Mouse (Mus musculus) lung, embryonic 16.5 days (tissue): ENCODE results near the gene Lim2. TPM values are rescaled to one million over a fixed set of nuclear protein-coding genes. Genes with fewer than 3 reads are reported as not detected.
A peak's percentile ranks its signal among the peaks of the same experiment; 100 is the strongest.

Source experiments
- ATAC-seq: fragments of 200-750 bp; cut with Nextera tagmentation; 2 replicates; pipeline ENCODE4 v1.8.0; 2017; ENCODE audit warnings: low read depth, mild to moderate bottlenecking, moderate library complexity
- H3K27ac ChIP-seq: fragments of 300-500 bp; sonication (generic); 2 replicates; pipeline ENCODE4 v1.5.1; 2014; ENCODE audit warnings: mild to moderate bottlenecking, control low read depth, low read length
- H3K27me3 ChIP-seq: fragments of 300-500 bp; sonication (generic); 2 replicates; pipeline ENCODE4 v1.6.1; 2014; ENCODE audit warnings: low read depth, low read length, mixed read lengths; ENCODE audit not compliant: control insufficient read depth, insufficient read depth
- H3K36me3 ChIP-seq: fragments of 300-500 bp; sonication (generic); 2 replicates; pipeline ENCODE4 v1.6.1; 2014; ENCODE audit warnings: low read length; ENCODE audit not compliant: control insufficient read depth, insufficient read depth
- H3K4me1 ChIP-seq: fragments of 300-500 bp; sonication (generic); replicated peaks from 2 replicates; pipeline ENCODE4 v1.6.1; 2014; ENCODE audit warnings: low read length, mixed read lengths; ENCODE audit not compliant: control insufficient read depth, insufficient read depth
- H3K4me2 ChIP-seq: fragments of 300-500 bp; sonication (generic); 2 replicates; pipeline ENCODE4 v1.6.1; 2014; ENCODE audit warnings: low read depth, low read length, control low read depth
- H3K4me3 ChIP-seq: fragments of 300-500 bp; sonication (generic); 2 replicates; pipeline ENCODE4 v1.5.1; 2014; ENCODE audit warnings: mild to moderate bottlenecking, low read length, control low read depth
- H3K9ac ChIP-seq: fragments of 300-500 bp; sonication (generic); 2 replicates; pipeline ENCODE4 v1.6.1; 2014; ENCODE audit warnings: low read length, control low read depth
- H3K9me3 ChIP-seq: fragments of 300-500 bp; sonication (generic); 2 replicates; pipeline ENCODE4 v1.6.1; 2016; ENCODE audit warnings: low read length; ENCODE audit not compliant: control insufficient read depth
- WGBS: fragments of 180-500 bp; shearing (Covaris S2); extraction: QIAGEN DNeasy Blood & Tissue Kit; methylation state at CpG from one replicate; pipeline ENCODE4 v1.1.7; 2014; 5-methylcytosine and 5-hydroxymethylcytosine counted together
- polyA plus RNA-seq: library from polyadenylated mRNA; unstranded; fragments of >200 nt; fragmentation: Nextera tagmentation; extraction: Ambion mirVana; gene quantifications from 2 replicates; pipeline ENCODE4 v1.2.1, GENCODE M21; 2015

The Lim2 gene
- polyA plus RNA-seq, 1 experiment from 2014 or later, result not detected

- Histone ChIP-seq H3K4me3 (no peak overlapping the region), H3K9ac (no peak overlapping the region), H3K27ac (no peak overlapping the region), H3K9me3 (no peaks in the 10 kb centered on the region), H3K4me1 (peaks cover 18% of the 10 kb centered on the region), H3K36me3 (no peaks in the 10 kb centered on the region), H3K27me3 (no peaks in the 10 kb centered on the region), H3K4me2 (no peak overlapping the region)
- 67% methylated on average over 3 of the region's 3 CpGs for WGBS
- ATAC-seq, result no peak
Measured at GRCm38 (mm10) chr7:43441071-43441470, 13.6 kb downstream of the Lim2 start.

GRCm38 (mm10) chr7:43442684-43443083 is 15.2 kb downstream of the Lim2 start:
- Histone ChIP-seq H3K4me3 (peak overlapping the region; percentile 64), H3K27ac (peak overlapping the region; percentile 97), H3K36me3 (no peaks in the 10 kb centered on the region), H3K9ac (peak overlapping the region; percentile 78), H3K4me2 (peak overlapping the region; percentile 93), H3K9me3 (no peaks in the 10 kb centered on the region), H3K4me1 (peaks cover 19% of the 10 kb centered on the region), H3K27me3 (no peaks in the 10 kb centered on the region)
- WGBS, result 9% methylated on average over 9 of the region's 9 CpGs
- ATAC-seq, result no peak

DNA sequence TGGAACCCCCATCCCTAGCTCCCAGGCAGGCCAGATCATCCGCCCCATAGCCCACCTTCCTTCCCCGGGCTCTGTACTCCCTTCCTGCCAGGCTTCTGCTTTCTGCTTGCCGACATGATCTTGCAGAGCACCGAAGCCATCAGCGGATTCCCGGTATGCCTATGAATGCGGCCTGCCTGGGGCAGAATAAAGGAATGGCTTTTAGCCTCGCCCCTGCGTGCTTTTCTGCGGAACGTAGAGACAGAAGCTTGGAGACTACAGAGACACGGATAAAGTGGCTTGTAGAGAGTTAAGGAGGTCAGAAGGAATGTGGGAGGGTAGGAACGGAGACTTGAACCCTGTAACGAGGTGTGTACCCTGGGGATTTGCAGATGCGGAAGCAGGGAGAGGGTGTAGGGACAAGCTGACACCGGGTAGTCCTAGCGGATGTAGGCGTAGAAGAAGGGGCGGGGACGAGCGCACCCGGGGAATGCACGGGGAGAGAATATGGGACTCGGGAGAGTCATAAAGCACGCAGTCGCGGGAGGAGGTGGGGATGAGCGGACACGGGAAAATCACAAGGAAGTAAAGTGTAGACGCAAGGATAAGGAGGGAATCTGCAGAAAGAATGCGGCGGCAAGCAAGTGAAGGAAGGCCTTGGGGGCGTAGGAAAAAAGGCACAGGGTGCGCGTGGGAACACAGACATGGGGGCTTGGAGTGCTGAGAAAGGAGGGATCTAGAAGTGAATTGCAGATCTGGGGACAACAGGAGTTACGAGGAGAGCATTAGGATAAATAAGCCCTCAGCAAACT is 15.9 kb downstream of the Lim2 start:
- peak overlapping the region; percentile 78 for H3K9ac ChIP-seq
- peak overlapping the region; percentile 93 for H3K4me2 ChIP-seq
- H3K4me1 ChIP-seq, result peaks cover 22% of the 10 kb centered on the region
- H3K36me3 ChIP-seq, result no peaks in the 10 kb centered on the region
- WGBS, result under 1% methylated on average over 36 of the region's 36 CpGs
- peak overlapping the region; percentile 97 for H3K27ac ChIP-seq
- peak; percentile 94 for ATAC-seq
- H3K9me3 ChIP-seq, result no peaks in the 10 kb centered on the region
- peak overlapping the region; percentile 64 for H3K4me3 ChIP-seq
- no peaks in the 10 kb centered on the region for H3K27me3 ChIP-seq

GRCm38 (mm10) chr7:43443917-43444293 is 16.4 kb downstream of the Lim2 start, which contains the start of the genes Etfb and Gm45233:
TSS of gene Etfb (plus strand) at chr7:43444083.
TSS of gene Gm45233 (plus strand) at chr7:43444128.
- Histone ChIP-seq H3K36me3 (no peaks in the 10 kb centered on the region), H3K4me1 (peaks cover 22% of the 10 kb centered on the region), H3K27me3 (no peaks in the 10 kb centered on the region), H3K27ac (peak within 1 kb of the TSS; percentile 97), H3K4me2 (peak within 1 kb of the TSS; percentile 93), H3K9ac (peak within 1 kb of the TSS; percentile 78), H3K9me3 (no peaks in the 10 kb centered on the region), H3K4me3 (peak within 1 kb of the TSS; percentile 64)
- WGBS, result under 1% methylated on average over 27 of the region's 27 CpGs
- peak; percentile 97 for ATAC-seq

DNA sequence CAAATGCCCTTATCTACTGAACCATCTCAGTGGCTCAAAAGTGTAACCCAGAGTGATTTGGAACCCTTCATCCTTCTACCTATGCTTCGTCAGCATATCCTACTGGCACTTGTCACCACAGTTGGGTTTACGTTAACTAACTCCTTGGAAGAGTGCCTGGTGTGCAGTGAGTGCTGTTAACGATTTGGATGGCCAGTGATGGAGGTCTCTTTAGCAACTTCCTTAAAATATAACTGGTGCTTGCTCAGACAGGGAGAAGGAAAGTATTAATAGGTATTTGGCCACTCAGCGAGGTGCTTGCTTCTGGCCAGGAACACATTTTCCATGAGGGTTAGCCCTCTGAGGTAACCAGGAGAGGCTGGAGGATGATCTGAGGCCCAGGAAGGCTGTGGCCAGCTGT is 20.3 kb downstream of the Lim2 start:
- peaks cover 17% of the 10 kb centered on the region for H3K4me1 ChIP-seq
- H3K27ac ChIP-seq, result no peak overlapping the region
- H3K4me3 ChIP-seq, result no peak overlapping the region
- 68% methylated on average over 4 of the region's 4 CpGs for WGBS
- H3K4me2 ChIP-seq, result no peak overlapping the region
- no peak for ATAC-seq
- H3K36me3 ChIP-seq, result no peaks in the 10 kb centered on the region; the same call in 1 of the 2 replicates
- H3K9me3 ChIP-seq, result no peaks in the 10 kb centered on the region
- H3K27me3 ChIP-seq, result no peaks in the 10 kb centered on the region
- no peak overlapping the region for H3K9ac ChIP-seq

DNA sequence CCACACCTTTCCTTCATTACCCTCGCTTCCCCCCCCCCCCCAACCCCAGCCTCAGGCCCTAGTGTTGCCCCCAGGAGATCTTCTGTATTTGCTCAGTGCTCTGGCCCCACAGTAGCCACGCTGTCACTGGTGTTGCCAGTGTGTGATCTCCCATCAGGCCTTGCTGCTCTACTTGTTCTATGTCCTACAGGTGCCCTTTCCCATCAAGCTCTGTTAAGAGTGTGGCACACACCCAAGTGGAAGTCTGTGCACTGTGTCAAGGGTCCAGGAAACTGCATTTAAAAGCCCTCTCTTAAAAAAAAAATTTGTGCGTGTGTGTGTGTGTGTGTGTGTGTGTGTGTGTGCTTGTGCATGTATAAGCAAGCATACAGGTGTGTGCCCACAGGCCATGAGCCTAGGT is 20.8 kb downstream of the Lim2 start:
- Histone ChIP-seq H3K27me3 (no peaks in the 10 kb centered on the region), H3K9ac (no peak overlapping the region), H3K27ac (no peak overlapping the region), H3K9me3 (no peaks in the 10 kb centered on the region), H3K4me3 (no peak overlapping the region), H3K36me3 (no peaks in the 10 kb centered on the region; the same call in 1 of the 2 replicates), H3K4me2 (no peak overlapping the region), H3K4me1 (peaks cover 15% of the 10 kb centered on the region)
- ATAC-seq, result no peak
- 68% methylated on average over 2 of the region's 3 CpGs for WGBS

DNA sequence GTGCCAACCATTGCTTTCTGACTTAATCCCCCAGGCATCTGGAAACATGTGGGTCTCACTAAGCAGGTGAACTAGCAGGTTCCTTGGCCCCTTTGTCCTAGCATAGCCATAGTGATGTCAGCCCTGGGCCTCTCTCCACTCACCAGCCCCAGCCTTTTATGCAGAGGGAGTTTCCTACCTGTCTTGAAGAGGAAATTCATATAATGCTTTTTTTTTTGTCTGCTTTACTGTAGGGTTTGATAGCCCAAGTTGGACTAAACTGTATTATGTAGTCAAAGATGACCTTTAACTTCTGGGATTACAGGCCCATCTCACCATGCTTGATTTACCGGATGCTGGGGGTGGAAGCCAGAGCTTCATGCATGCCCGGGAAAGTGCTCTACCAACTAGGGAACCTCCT is 22.3 kb downstream of the Lim2 start:
- H3K4me3 ChIP-seq, result no peak overlapping the region
- no peak overlapping the region for H3K9ac ChIP-seq
- no peak overlapping the region for H3K4me2 ChIP-seq
- H3K9me3 ChIP-seq, result no peaks in the 10 kb centered on the region
- no peaks in the 10 kb centered on the region for H3K27me3 ChIP-seq
- ATAC-seq, result no peak
- H3K36me3 ChIP-seq, result peaks cover 3% of the 10 kb centered on the region; the same call in 1 of the 2 replicates
- peaks cover 9% of the 10 kb centered on the region for H3K4me1 ChIP-seq
- 96% methylated on average over 2 of the region's 2 CpGs for WGBS
- H3K27ac ChIP-seq, result no peak overlapping the region

DNA sequence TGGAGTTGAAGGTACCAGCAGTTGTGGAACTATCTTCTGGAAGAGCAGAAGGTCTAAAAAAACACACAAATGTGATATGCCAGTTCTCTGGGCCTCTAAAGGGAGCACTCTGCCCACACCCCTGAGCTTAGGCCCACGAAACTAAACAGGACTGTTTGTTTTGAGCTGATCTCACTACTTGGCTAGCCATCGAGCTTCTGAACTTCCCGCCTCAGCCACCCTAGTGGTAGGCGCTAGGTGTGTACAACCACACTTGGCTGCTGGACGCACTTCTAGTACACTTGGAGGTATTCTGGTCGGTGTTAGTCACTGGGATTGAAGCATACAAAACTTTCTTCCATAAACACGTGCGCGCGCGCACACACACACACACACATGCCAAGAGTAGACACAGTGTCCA is 24.3 kb downstream of the Lim2 start:
- no peak overlapping the region for H3K27ac ChIP-seq
- no peak for ATAC-seq
- no peak overlapping the region for H3K9ac ChIP-seq
- H3K27me3 ChIP-seq, result no peaks in the 10 kb centered on the region
- no peak overlapping the region for H3K4me2 ChIP-seq
- no peak overlapping the region for H3K4me3 ChIP-seq
- H3K9me3 ChIP-seq, result no peaks in the 10 kb centered on the region
- 0 out of 2 replicates have a peak, but pooled peaks cover 4% of the 10 kb centered on the region for H3K4me1 ChIP-seq
- H3K36me3 ChIP-seq, result peaks cover 4% of the 10 kb centered on the region; the same call in 1 of the 2 replicates
- 91% methylated on average over 11 of the region's 11 CpGs for WGBS

DNA sequence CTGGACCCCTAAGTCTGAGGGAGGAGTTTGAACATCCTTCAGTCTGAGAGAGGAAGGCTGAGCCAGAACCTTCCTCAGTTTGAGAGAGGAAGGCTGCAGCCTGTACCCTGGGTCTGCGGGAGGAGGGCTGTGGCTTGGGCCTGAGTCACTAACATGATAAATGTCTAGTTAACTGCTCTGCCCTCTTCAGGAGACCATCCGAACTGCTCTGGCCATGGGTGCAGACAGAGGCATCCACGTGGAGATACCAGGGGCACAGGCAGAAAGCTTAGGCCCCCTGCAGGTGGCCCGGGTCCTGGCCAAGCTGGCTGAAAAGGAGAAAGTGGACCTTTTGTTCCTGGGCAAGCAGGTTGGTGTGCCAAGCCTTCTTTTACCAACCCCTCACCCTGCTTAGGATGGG is 25.1 kb downstream of the Lim2 start:
- ATAC-seq, result no peak
- 30% methylated on average over 4 of the region's 4 CpGs for WGBS
- H3K4me2 ChIP-seq, result no peak overlapping the region
- no peak overlapping the region for H3K4me3 ChIP-seq
- no peak overlapping the region for H3K27ac ChIP-seq
- H3K4me1 ChIP-seq, result 0 out of 2 replicates have a peak, but pooled peaks cover 4% of the 10 kb centered on the region
- no peak overlapping the region for H3K9ac ChIP-seq
- H3K27me3 ChIP-seq, result no peaks in the 10 kb centered on the region
- peaks cover 7% of the 10 kb centered on the region; the same call in 1 of the 2 replicates for H3K36me3 ChIP-seq
- no peaks in the 10 kb centered on the region for H3K9me3 ChIP-seq
